Mouse (Mus musculus) erythroblast, embryonic 14.5 days (primary cell): ENCODE data around the gene Arsg.

Source experiments
- GATA1 ChIP-seq: IDR thresholded peaks from 2 replicates; pipeline ENCODE4 v1.6.1; 2012; ENCODE audit warnings: low read length, inconsistent platforms, mixed read lengths
- TAL1 ChIP-seq: IDR thresholded peaks from 3 replicates; pipeline ENCODE4 v1.6.1; 2012; ENCODE audit warnings: low read length, inconsistent platforms, mixed read lengths

- TF ChIP-seq GATA1 (no peak), TAL1 (no peak)
Observed at GRCm38 (mm10) chr11:109495771-109496474, 22.7 kb downstream of the Arsg start.
